Mouse (Mus musculus): ENCODE results near the gene Aldh4a1. TPM values are rescaled to one million over a fixed set of nuclear protein-coding genes. Genes with fewer than 3 reads are reported as not detected.

The Aldh4a1 gene
- polyA plus RNA-seq, 1 experiment, result 7.0 TPM

- H3K4me1 ChIP-seq (ENCODE audit: control insufficient read depth, insufficient read depth, low read length), result no peaks in the 10 kb centered on the region; the same call in 1 of the 2 replicates
- no peak overlapping the region for H3K27ac ChIP-seq (ENCODE audit: control insufficient read depth, insufficient read depth, low read depth, low read length)
These were observed 39.8 kb upstream of the Aldh4a1 start for GRCm38 (mm10) chr4:139582903-139583302.

GRCm38 (mm10) chr4:139583629-139584245 lies 38.9 kb upstream of the Aldh4a1 start:
- Histone ChIP-seq H3K4me1 (ENCODE audit: control insufficient read depth, insufficient read depth, low read length) (no peaks in the 10 kb centered on the region; the same call in 1 of the 2 replicates), H3K4me3 (ENCODE audit: control insufficient read depth, low read depth, low read length) (no peak overlapping the region), H3K36me3 (ENCODE audit: control insufficient read depth, insufficient read depth, low read length) (no peaks in the 10 kb centered on the region), H3K27me3 (ENCODE audit: control insufficient read depth, insufficient read depth, low read length) (no peaks in the 10 kb centered on the region), H3K27ac (ENCODE audit: control insufficient read depth, insufficient read depth, low read depth, low read length) (no peak overlapping the region)
- TF ChIP-seq CTCF (IDR thresholded peaks at IDR 0.05; ENCODE audit: control insufficient read depth, insufficient read depth, insufficient replicate concordance, low read depth, low read length) (no peak), POLR2A (IDR thresholded peaks at IDR 0.05; ENCODE audit: control insufficient read depth, low read depth, low read length) (no peak)

More at GRCm38 (mm10) chr4:139582903-139583302, 39.8 kb upstream of the Aldh4a1 start:
- TF ChIP-seq CTCF (IDR thresholded peaks at IDR 0.05; ENCODE audit: control insufficient read depth, insufficient read depth, insufficient replicate concordance, low read depth, low read length) (no peak), POLR2A (IDR thresholded peaks at IDR 0.05; ENCODE audit: control insufficient read depth, low read depth, low read length) (no peak)
- no peaks in the 10 kb centered on the region for H3K27me3 ChIP-seq (ENCODE audit: control insufficient read depth, insufficient read depth, low read length)
- no peak overlapping the region for H3K4me3 ChIP-seq (ENCODE audit: control insufficient read depth, low read depth, low read length)
- H3K36me3 ChIP-seq (ENCODE audit: control insufficient read depth, insufficient read depth, low read length), result no peaks in the 10 kb centered on the region

GRCm38 (mm10) chr4:139584704-139585103 lies 38.0 kb upstream of the Aldh4a1 start:
- no peaks in the 10 kb centered on the region for H3K27me3 ChIP-seq (ENCODE audit: control insufficient read depth, insufficient read depth, low read length)
- H3K4me3 ChIP-seq (ENCODE audit: control insufficient read depth, low read depth, low read length), result no peak overlapping the region
- H3K4me1 ChIP-seq (ENCODE audit: control insufficient read depth, insufficient read depth, low read length), result no peaks in the 10 kb centered on the region; the same call in 1 of the 2 replicates
- no peaks in the 10 kb centered on the region for H3K36me3 ChIP-seq (ENCODE audit: control insufficient read depth, insufficient read depth, low read length)
- no peak overlapping the region for H3K27ac ChIP-seq (ENCODE audit: control insufficient read depth, insufficient read depth, low read depth, low read length)
- no peak for TF ChIP-seq CTCF (IDR thresholded peaks at IDR 0.05; ENCODE audit: control insufficient read depth, insufficient read depth, insufficient replicate concordance, low read depth, low read length)
- no peak for TF ChIP-seq POLR2A (IDR thresholded peaks at IDR 0.05; ENCODE audit: control insufficient read depth, low read depth, low read length)

GRCm38 (mm10) chr4:139585713-139586112 lies 37.0 kb upstream of the Aldh4a1 start:
- TF ChIP-seq CTCF (IDR thresholded peaks at IDR 0.05; ENCODE audit: control insufficient read depth, insufficient read depth, insufficient replicate concordance, low read depth, low read length) (no peak), POLR2A (IDR thresholded peaks at IDR 0.05; ENCODE audit: control insufficient read depth, low read depth, low read length) (no peak)
- Histone ChIP-seq H3K4me3 (ENCODE audit: control insufficient read depth, low read depth, low read length) (no peak overlapping the region), H3K27me3 (ENCODE audit: control insufficient read depth, insufficient read depth, low read length) (no peaks in the 10 kb centered on the region), H3K27ac (ENCODE audit: control insufficient read depth, insufficient read depth, low read depth, low read length) (no peak overlapping the region), H3K4me1 (ENCODE audit: control insufficient read depth, insufficient read depth, low read length) (no peaks in the 10 kb centered on the region; the same call in 1 of the 2 replicates), H3K36me3 (ENCODE audit: control insufficient read depth, insufficient read depth, low read length) (no peaks in the 10 kb centered on the region)

- Histone ChIP-seq H3K4me3 (ENCODE audit: control insufficient read depth, low read depth, low read length) (no peak overlapping the region), H3K36me3 (ENCODE audit: control insufficient read depth, insufficient read depth, low read length) (no peaks in the 10 kb centered on the region), H3K27ac (ENCODE audit: control insufficient read depth, insufficient read depth, low read depth, low read length) (no peak overlapping the region), H3K4me1 (ENCODE audit: control insufficient read depth, insufficient read depth, low read length) (no peaks in the 10 kb centered on the region; the same call in 1 of the 2 replicates), H3K27me3 (ENCODE audit: control insufficient read depth, insufficient read depth, low read length) (no peaks in the 10 kb centered on the region)
- TF ChIP-seq POLR2A (IDR thresholded peaks at IDR 0.05; ENCODE audit: control insufficient read depth, low read depth, low read length) (no peak), CTCF (IDR thresholded peaks at IDR 0.05; ENCODE audit: control insufficient read depth, insufficient read depth, insufficient replicate concordance, low read depth, low read length) (no peak)
These were observed 35.3 kb upstream of the Aldh4a1 start for GRCm38 (mm10) chr4:139587370-139587769.

- Histone ChIP-seq H3K36me3 (ENCODE audit: control insufficient read depth, insufficient read depth, low read length) (no peaks in the 10 kb centered on the region), H3K27me3 (ENCODE audit: control insufficient read depth, insufficient read depth, low read length) (no peaks in the 10 kb centered on the region), H3K4me1 (ENCODE audit: control insufficient read depth, insufficient read depth, low read length) (no peaks in the 10 kb centered on the region; the same call in 1 of the 2 replicates), H3K4me3 (ENCODE audit: control insufficient read depth, low read depth, low read length) (no peak overlapping the region), H3K27ac (ENCODE audit: control insufficient read depth, insufficient read depth, low read depth, low read length) (no peak overlapping the region)
- TF ChIP-seq CTCF (IDR thresholded peaks at IDR 0.05; ENCODE audit: control insufficient read depth, insufficient read depth, insufficient replicate concordance, low read depth, low read length), result no peak
These were observed 34.9 kb upstream of the Aldh4a1 start for GRCm38 (mm10) chr4:139587773-139588172.

- Histone ChIP-seq H3K27me3 (ENCODE audit: control insufficient read depth, insufficient read depth, low read length) (no peaks in the 10 kb centered on the region), H3K27ac (ENCODE audit: control insufficient read depth, insufficient read depth, low read depth, low read length) (no peak overlapping the region), H3K4me1 (ENCODE audit: control insufficient read depth, insufficient read depth, low read length) (no peaks in the 10 kb centered on the region; the same call in 1 of the 2 replicates), H3K4me3 (ENCODE audit: control insufficient read depth, low read depth, low read length) (no peak overlapping the region), H3K36me3 (ENCODE audit: control insufficient read depth, insufficient read depth, low read length) (no peaks in the 10 kb centered on the region)
- TF ChIP-seq CTCF (IDR thresholded peaks at IDR 0.05; ENCODE audit: control insufficient read depth, insufficient read depth, insufficient replicate concordance, low read depth, low read length), result no peak
- TF ChIP-seq POLR2A (IDR thresholded peaks at IDR 0.05; ENCODE audit: control insufficient read depth, low read depth, low read length), result no peak
These were observed 33.2 kb upstream of the Aldh4a1 start for GRCm38 (mm10) chr4:139589351-139590027.

All from testis, adult 2 months (tissue).